9 mouse cellular contexts compared by ENCODE assay signal in genomic region chrX:92597324-92597723, GRCm38 (mm10). TPM values are rescaled to one million over a fixed set of nuclear protein-coding genes. Genes with fewer than 3 reads are reported as not detected.
DNase-seq lines count a peak whose midpoint lies in the region.
"Had no signal": no experiment of that assay in that cellular context is flagged by ENCODE, and none has a peak within 500 bp of the region (broad histone marks: within the 10 kb centered on the region; RNA-seq: fewer than 3 reads in every experiment).

No protein-coding gene starts in this region.

- DNase-seq in adrenal gland, postnatal 25 days, result peak; percentile 4
- DNase-seq in adrenal gland, adult 2 months, result no peak
- DNase-seq in kidney, postnatal 10 days, result peak; percentile 25
- DNase-seq in kidney, adult 11 months, result no peak
- DNase-seq in Muller cell, postnatal 12 days (ENCODE audit: inconsistent ontology term), result peak; percentile 19
- DNase-seq in layer of hippocampus, postnatal 36 days, result peak; percentile 2 to 24
- DNase-seq in thymus, postnatal 4 days, result no peak
- no peak for DNase-seq in thymus, postnatal 25 days

RNA-seq across cellular contexts. Expression of gene Mageb18, which starts 2.0 kb away (rescaled TPM):
- not detected in 2 replicates for total RNA-seq in adrenal gland, postnatal 25 days (2021)
- total RNA-seq in adrenal gland, adult 2 months (2021), result not detected
- polyA plus RNA-seq in adrenal gland, adult 2 months (2012; rRNA removed), result not detected in 2 replicates
- total RNA-seq in layer of hippocampus, postnatal 36 days (2021), result not detected
- polyA plus RNA-seq: embryonic facial prominence, embryonic 12.5 days had no signal

Comparison
In these comparisons a context has a peak if more than half of its experiments do, and no peak if none do; other contexts are left out.
1. DNase-seq: peak in adrenal gland, postnatal 25 days (single experiment), kidney, postnatal 10 days (single experiment), Muller cell, postnatal 12 days (single experiment) and layer of hippocampus, postnatal 36 days (2 of 2); none in adrenal gland, adult 2 months (single experiment), kidney, adult 11 months (single experiment), thymus, postnatal 4 days (single experiment) and thymus, postnatal 25 days (single experiment).